Mouse (Mus musculus): Measurements from ENCODE around the gene Galnt7.

Gene Galnt7

GRCm38 (mm10) chr8:57652456-57653055, at the start of gene Galnt7:
Galnt7 (minus strand) TSS chr8:57653032.
- peak; percentile 51 for DNase-seq (ENCODE audit: low read depth, low spot score)

DNA sequence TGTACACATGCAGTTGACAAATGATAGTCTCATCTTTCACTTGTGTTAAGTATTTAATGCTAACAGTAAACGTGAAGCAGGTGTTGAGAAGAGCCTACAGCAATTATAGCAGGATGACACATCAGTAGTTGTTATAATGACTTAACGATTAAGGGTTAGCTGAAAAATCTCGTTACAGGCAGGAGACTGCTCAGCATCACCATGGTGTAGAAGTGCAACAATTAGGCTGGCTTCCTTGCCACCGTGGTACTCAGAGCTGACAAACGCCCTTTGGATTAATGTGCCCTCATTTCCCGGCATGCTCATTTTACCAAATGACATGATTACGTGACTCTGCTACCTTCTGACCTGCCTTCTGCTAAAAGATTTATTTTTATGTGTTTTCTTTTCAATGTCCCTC, 35.8 kb upstream of the Galnt7 start:
- no peak for DNase-seq (ENCODE audit: low read depth, low spot score)

- DNase-seq (ENCODE audit: low read depth, low spot score): no peak
Measured at GRCm38 (mm10) chr8:57685803-57686202, 33.0 kb upstream of the Galnt7 start.

- DNase-seq (ENCODE audit: low read depth, low spot score): no peak
Measured at GRCm38 (mm10) chr8:57680044-57680443, 27.2 kb upstream of the Galnt7 start.

GRCm38 (mm10) chr8:57664121-57664520, 11.3 kb upstream of the Galnt7 start:
- DNase-seq (ENCODE audit: low read depth, low spot score): no peak

GRCm38 (mm10) chr8:57660019-57660418, 7.2 kb upstream of the Galnt7 start:
- DNase-seq (ENCODE audit: low read depth, low spot score): no peak

GRCm38 (mm10) chr8:57656446-57656845, 3.6 kb upstream of the Galnt7 start:
- no peak for DNase-seq (ENCODE audit: low read depth, low spot score)

- no peak for DNase-seq (ENCODE audit: low read depth, low spot score)
Measured at GRCm38 (mm10) chr8:57654146-57654545, 1.3 kb upstream of the Galnt7 start.

GRCm38 (mm10) chr8:57653768-57654125, 915 bp upstream of the Galnt7 start:
- DNase-seq (ENCODE audit: low read depth, low spot score): no peak

GRCm38 (mm10) chr8:57653056-57653767, 380 bp upstream of the Galnt7 start:
- peak; percentile 54 for DNase-seq (ENCODE audit: low read depth, low spot score)

GRCm38 (mm10) chr8:57651689-57652455, 960 bp downstream of the Galnt7 start:
- peak; percentile 52 for DNase-seq (ENCODE audit: low read depth, low spot score)

DNA sequence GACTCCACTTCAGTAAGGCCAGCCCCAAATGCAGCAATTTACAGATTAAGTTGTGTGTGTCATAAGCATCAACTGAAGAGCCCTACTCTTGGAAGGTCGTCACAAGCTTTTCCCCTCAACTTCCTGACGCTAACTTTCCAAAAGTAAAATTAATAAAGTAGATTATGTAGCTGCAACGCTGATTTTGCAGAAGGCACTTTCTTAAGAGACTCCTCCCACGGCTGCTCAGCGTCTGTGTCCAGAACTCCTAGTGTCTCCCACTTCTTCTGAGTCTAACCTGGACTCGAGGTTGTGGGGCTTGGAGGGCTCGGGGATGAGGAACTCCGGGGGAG, 1.5 kb downstream of the Galnt7 start:
- no peak for DNase-seq (ENCODE audit: low read depth, low spot score)

DNA sequence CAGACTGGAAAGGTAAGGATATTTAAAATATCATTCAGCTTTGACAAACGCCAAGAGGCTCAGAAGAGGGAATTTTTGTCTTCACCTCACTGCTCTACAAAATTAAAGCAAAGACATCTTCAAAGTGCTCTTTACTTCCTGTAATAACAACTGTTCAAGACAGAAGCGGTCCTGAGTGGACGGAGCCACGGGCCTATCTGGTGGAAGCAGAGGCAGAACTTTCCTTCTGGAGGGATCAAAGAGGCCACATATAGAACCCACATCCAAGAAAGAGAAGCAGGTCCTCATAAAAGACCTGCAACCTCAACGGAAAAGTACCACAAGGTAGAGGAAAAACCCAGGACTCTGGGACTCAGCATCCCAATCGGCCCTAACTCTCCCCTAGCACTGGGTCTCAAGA, 2.6 kb downstream of the Galnt7 start:
- no peak for DNase-seq (ENCODE audit: low read depth, low spot score)

DNA sequence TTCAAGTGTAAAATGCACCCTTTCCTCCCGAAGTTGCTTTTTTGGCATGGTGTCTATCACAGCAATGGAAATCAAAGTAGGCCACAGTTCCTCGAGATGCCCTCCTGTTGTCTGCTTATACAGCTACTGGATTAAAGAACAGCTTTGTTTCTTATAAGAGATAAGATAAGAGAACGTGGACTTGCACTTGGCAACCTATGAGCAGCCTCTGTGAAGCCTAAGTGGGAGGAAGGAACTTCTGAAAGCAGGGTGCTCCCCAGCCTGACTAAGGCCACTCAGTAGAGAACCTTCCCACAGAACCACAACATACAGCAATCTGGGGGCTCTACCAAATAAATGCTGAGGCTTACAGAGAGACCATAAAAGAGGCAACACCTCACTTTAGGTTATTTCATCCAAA, 5.3 kb downstream of the Galnt7 start:
- no peak for DNase-seq (ENCODE audit: low read depth, low spot score)

DNA sequence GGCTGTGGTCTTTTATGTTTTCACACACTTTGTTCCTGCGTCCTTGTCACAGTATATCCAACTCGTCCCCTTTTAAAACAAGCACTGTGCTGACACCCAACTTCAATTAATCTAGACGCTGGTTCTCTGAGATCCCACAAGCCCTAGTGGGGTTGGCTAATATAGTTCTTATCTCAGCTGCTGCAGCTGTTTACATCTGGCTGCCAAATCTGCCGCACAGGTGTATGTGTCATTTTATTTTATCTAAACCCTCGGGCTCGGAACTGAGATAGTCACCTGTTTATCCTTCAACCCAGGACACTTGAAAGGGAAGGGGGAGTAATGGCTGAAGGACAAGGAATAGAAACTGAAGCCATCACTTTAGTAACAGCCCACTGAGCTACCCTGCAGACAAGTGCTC, 8.6 kb downstream of the Galnt7 start:
- no peak for DNase-seq (ENCODE audit: low read depth, low spot score)

DNA sequence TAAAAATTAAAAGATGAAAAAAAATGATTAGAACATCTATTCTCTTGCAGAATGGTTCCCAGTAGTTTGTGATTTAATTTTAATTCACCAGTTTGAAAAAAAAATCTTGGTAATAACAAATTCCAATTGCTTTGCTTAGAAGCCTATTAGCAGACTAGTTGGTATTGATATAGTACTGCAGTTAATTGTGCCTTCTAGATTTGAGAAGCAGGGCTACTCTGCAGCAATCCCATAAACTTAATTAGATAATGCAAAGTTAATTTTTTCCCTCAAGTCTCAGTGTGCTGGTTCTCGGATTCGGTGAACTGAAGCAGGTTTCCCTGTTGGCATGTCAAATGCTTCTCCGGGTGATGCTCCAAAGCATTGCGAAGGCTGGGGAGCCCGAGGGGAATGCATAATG, 10.1 kb downstream of the Galnt7 start:
- no peak for DNase-seq (ENCODE audit: low read depth, low spot score)

GRCm38 (mm10) chr8:57638925-57639324, 13.9 kb downstream of the Galnt7 start:
- DNase-seq (ENCODE audit: low read depth, low spot score): peak; percentile 42

DNA sequence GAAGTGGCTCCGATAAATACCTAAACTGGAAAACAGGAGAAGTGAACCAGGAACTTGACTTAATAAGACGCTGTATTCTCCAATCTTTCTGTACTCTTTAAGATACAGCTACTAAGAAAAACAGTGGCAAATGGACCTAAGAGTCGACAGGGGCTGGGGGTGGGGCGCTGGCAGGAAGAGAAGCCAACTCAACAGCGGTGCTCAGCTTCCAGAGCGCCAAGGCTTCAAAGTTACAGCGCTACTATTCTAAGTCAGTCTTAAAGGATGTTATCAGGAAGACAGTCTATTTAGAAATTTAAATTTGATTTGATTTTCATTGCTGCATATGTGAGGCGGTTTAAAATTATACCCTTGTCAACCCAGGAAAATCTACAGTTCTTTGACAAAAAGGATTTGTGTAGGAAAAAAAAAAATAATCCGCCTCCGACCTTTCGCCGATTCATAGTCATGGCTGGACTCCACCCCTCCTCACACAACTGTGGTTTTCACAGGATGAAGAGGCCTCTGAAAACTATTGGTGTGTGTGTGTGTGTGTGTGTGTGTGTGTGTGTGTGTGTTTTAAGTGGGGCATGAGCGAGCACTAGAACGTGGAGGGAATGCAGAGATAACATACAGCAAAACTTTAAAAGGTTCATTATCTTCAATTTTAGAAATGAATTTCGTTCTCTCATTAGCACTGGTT, 15.1 kb downstream of the Galnt7 start:
- no peak for DNase-seq (ENCODE audit: low read depth, low spot score)

DNA sequence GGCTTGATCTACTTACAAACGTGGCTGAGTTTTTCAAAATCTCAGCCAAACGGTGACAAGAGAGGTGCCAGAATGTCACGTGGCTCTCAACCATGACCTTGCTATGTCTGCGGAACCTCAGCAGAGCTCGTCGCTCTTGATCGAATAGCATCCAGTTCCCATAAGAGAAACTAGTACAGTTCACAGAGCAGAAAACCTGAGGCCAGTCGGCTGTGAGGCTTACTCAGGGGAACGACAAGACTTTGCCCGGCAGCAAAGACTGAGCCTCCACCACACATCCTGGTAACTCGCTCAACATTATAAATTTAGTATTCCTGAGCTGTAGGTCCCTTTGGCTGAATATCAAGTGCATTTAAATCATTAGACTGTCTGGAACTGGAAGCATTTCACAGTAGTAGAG, 16.1 kb downstream of the Galnt7 start:
- DNase-seq (ENCODE audit: low read depth, low spot score): no peak

GRCm38 (mm10) chr8:57636281-57636680, 16.6 kb downstream of the Galnt7 start:
- DNase-seq (ENCODE audit: low read depth, low spot score): no peak

DNA sequence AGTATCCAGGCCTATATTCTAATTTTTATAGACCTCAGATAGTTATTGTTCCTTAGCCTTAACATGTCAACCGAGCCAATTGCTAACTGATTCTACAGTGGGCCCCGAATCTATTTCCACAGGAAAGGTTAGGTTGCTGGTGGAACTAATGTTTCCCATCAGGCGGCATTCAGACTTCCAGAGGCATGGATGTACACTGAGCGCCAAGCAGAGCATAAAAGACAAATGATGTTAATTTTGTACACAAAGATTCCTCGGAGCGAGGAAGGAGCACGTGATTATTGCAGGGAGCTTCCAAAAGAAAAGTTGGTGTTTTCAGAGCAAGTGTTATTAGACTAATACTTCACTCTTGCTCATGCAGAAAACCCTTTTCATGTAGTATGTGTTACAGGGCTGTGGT, 21.1 kb downstream of the Galnt7 start:
- no peak for DNase-seq (ENCODE audit: low read depth, low spot score)

GRCm38 (mm10) chr8:57630148-57630547, 22.7 kb downstream of the Galnt7 start:
- no peak for DNase-seq (ENCODE audit: low read depth, low spot score)
